Mouse (Mus musculus) fat pad, adult 2 months (tissue): ENCODE results near the gene Ablim1.

ENCODE experiments used
- DNase-seq: peaks from one replicate; pipeline ENCODE4 v3.0.0-alpha.2; 2011; ENCODE audit warnings: low read depth, low spot score; ENCODE audit errors: extremely low read depth

Ablim1 gene

DNA sequence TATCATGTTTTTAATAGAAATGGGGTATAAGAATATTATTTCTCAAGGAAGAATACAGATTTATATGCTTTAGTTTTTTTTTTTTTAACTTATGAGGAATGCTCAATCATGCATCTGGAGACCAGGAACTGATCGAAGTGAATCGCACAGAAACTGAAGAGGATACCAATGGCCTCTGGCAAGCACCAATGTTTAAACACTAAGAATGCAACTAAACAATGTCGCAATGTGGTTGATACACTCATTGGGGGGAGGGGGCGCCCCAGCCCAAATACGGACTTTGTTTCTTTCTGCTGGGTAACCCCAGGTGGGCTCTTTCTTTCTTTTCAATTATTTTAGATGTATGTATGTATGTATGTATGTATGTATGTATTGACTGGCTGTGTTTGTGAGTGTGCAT, 90.3 kb downstream of the Ablim1 start:
- DNase-seq = no peak

GRCm38 (mm10) chr19:57223686-57224085, 91.0 kb downstream of the Ablim1 start:
- DNase-seq = no peak

GRCm38 (mm10) chr19:57222657-57223056, 92.1 kb downstream of the Ablim1 start:
- no peak for DNase-seq

- DNase-seq = no peak
These were observed 93.0 kb downstream of the Ablim1 start for GRCm38 (mm10) chr19:57221684-57222235.

DNA sequence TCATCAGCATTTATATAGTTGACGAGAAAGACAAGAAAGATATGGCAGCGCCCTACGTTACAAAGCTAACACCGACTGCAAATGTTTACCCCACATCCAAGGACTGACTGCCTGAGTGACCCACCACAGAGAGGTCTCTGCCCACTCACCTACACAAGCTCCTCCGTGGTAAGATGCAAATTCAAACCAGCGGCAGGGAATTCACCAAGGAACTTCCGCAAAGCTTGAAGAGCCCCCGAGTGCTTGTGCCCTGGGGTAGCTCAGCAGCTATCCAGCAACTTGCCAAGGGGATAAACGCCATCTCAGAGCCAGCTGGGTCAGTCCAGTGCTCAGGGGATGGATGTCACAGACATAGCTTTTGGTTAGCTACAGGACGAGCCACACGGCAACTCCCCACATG, 95.0 kb downstream of the Ablim1 start:
- DNase-seq = no peak

DNA sequence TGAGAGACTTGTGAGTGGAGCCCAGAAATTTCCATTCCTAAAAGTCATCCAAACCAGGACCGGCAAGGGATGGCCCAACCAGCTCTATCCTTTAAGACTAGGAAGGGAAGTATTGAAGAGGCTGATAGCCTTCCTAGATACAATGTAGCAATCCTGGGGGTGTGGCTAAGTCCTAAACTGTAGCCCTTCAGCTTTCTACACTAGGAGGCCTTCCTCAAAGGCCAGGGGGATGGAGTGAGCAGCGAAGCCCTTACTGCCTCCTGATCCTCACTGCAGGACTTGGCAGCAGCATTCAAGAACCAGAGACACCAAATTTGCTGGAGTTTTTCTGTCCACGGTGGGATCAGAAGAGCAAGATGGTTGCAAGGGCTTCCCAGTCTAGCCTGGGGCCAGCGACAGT, 97.6 kb downstream of the Ablim1 start:
- no peak for DNase-seq

DNA sequence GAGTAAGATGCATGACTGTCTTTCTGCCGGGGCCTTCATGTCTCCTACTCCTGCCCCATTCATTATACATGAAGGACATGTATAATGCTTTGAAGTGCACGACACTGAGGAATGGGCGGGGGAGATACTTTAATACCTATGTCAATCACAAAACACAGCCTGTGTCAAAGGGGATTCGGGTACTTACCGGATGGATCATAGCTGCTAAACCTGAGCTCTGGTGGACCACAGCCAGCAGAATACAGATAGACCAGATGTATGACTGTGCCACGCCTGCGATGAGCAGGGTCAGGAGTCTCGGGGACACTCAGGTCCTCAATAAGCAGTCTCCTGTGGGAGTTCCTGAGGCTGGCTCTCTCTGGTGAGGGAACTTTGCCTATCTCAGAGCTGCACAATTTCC, 99.2 kb downstream of the Ablim1 start:
- DNase-seq = no peak

DNA sequence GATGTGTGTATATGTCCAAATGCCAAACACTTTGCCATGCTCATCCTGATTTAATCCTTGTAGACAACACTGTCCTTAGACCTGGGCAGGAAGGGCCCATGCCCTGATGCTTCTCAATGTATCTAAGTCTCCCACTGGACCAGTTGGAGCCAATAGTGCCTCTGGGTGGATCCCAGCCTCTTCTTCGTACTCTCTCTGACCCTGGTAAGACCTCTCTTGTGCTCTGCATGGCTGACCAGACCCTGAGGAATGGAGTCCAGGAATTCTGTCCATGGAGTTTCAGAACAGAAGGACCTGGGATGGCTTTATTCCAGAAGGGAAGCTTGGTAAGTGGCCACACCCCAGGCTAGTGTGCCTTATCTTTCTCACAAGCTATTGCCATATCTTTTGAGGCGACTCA, 102.3 kb downstream of the Ablim1 start:
- DNase-seq = no peak

DNA sequence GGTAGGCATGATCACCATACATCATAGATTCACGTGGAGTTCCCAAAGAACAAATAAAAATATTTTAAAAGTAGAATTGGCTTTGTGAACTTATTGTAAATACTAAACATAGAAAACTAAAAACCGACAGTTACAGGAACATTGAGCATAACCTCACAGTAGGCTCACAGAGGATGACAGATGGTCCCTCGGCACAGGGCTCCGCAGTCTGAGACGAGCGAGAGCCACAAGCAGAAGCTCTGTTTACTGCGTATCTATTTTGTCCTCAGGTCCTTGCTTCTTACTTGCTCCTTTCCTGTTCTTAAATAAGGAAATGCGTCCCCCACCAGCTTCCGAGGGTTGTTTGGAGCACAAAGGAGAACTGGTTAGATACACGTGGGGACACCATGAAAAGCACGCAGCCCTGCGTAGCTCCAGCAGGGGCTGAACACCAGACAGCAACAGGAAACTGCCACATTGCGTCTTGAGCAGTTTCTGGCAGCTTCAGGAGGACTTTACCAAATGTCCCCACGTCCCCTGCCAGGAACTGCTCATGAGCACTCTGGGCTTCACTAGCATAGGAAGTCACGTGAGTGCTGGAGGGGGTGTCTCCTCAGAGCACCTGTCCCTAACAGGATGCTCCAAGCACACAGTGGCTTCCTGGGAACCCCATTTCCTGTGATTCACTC, 103.1 kb downstream of the Ablim1 start:
- no peak for DNase-seq

DNA sequence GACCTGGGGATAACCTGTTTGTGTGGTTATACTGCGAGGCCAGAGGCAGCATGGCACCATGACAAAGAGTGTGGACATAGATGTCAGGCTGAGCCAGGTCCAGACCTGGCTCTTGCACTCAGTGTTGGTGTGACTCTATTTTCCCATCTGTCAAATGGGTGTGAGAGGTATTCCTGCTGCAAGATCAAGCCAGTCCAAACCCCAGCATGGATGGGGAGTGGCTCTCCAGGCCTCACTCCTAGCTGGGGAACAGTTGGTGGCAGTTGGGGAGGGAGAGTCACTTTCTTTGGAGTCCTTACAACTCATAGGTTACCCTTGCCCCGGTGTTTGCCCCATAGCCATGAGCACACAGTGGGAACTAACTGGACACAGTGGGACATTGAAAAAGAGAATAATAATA, 103.8 kb downstream of the Ablim1 start:
- no peak for DNase-seq

DNA sequence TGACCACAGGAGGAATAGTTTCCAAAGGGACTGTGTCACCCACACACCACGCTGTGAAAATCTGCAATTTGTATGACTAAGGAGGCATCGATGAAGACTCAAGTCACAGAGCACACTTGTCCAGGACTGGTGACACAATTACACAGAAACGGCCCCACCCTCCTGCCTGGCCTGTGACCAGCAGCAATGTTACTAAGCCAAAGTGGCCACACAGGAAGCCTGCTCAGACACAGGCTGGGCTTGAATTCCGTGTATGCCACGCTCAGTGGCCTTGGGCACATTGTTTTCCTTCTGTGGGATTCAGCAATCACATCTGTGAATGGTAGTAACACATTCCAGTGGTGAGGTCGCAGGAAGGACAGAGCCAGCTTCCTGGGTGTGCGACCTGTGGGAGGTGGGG, 110.6 kb downstream of the Ablim1 start:
- DNase-seq = no peak

DNA sequence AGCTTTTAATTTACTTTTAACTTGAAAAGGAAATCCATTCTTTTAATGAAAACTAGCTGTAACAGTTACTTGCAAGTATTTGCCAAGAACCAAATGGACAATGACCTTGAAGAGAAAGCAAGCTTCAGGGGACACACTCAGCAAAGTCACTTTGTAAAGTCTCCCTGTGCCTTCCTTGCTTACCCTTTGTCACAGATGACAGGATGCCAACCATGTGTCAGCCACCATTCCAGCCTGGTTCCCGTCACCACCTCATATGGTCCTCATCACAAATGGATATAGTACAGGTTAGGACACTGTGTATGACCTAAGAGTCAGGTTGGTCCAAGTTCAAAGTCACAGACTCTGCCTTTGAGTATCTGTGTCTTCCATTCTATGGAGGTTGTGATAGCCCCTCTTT, 112.2 kb downstream of the Ablim1 start:
- no peak for DNase-seq

- no peak for DNase-seq
These were observed 113.6 kb downstream of the Ablim1 start for GRCm38 (mm10) chr19:57201090-57201483.

DNA sequence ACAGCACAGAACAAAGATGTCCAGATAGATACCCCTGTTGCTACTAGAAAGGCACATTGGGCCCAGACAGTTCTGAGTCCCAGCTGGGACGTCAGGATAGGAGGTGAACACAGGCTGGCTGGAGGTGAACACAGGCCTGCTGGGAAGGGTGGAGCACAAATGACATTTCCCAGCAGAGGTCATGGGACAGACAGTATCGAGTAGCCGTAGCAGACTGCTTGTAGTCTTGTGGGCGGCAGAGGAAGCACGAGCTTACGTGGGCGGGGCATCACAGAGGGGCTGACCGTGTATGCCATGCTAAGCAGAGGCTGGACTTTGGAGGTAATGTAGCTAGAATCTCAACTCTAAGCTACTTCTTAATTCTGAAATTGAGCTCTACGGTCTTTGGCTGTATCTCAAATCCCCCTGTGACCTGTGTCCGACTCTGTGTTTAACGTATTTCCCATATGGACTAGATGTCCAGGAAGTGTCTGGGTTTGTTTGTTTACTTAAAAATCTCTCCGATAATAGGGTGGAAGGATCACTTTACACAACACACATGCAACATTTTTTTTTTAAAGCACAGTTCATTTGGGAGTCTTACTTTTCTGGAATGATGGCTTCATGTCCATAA, 114.1 kb downstream of the Ablim1 start:
- no peak for DNase-seq

- no peak for DNase-seq
These were observed 115.4 kb downstream of the Ablim1 start for GRCm38 (mm10) chr19:57199361-57199760.

DNA sequence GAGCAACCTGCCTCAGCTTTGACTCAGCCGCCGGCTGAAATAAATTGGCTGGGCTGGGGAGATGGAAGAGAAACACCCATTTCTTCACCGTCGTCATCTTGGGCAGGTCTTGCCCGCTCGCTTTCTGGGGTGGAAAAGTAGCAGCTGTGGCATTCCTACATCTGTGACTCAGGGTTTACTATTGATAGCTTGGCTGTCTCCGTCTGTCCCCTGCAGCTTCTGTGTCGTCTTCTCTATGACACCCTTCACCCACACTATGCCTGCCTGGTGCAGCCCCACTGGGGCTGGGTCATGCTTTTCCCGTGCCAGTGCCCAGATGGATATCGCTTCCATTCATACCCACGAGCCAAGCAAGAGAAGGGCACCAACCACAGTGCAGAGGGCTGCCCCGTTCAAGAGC, 116.2 kb downstream of the Ablim1 start:
- no peak for DNase-seq

- DNase-seq = no peak
These were observed 116.7 kb downstream of the Ablim1 start for GRCm38 (mm10) chr19:57198029-57198428.

GRCm38 (mm10) chr19:57197043-57197817, 117.5 kb downstream of the Ablim1 start:
- DNase-seq = no peak

GRCm38 (mm10) chr19:57196616-57197015, 118.1 kb downstream of the Ablim1 start:
- DNase-seq = no peak

- DNase-seq = no peak
These were observed 119.4 kb downstream of the Ablim1 start for GRCm38 (mm10) chr19:57195169-57195930.

DNA sequence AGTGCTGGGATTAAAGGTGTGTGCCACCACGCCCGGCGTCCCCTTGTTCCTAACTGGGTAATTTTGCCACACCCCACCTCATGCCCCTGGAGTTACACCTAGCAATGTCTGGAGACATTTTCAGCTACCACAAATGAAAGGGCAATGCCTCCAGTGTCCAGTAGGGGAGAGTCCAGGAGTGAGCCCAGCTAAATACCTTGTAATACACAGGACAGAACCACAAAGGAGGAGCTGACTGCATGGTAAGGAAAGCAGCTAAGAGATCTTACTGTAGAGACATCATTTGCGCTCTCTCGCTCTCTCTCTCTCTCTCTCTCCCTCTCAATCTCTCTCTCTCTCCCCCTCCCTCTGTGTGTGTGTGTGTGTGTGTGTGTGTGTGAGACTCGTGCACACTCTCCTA, 120.8 kb downstream of the Ablim1 start:
- DNase-seq = no peak
